Mouse (Mus musculus) lung, embryonic 16.5 days (tissue): ENCODE measurements around the gene Col12a1. TPM values are rescaled to one million over a fixed set of nuclear protein-coding genes. Genes with fewer than 3 reads are reported as not detected.

Experiments used
- ATAC-seq: fragments of 200-750 bp; cut with Nextera tagmentation; 2 replicates; pipeline ENCODE4 v1.8.0; 2017; ENCODE audit warnings: low read depth, mild to moderate bottlenecking, moderate library complexity
- H3K27ac ChIP-seq: fragments of 300-500 bp; sonication (generic); 2 replicates; pipeline ENCODE4 v1.5.1; 2014; ENCODE audit warnings: mild to moderate bottlenecking, control low read depth, low read length
- H3K27me3 ChIP-seq: fragments of 300-500 bp; sonication (generic); 2 replicates; pipeline ENCODE4 v1.6.1; 2014; ENCODE audit warnings: low read depth, low read length, mixed read lengths; ENCODE audit not compliant: control insufficient read depth, insufficient read depth
- H3K36me3 ChIP-seq: fragments of 300-500 bp; sonication (generic); 2 replicates; pipeline ENCODE4 v1.6.1; 2014; ENCODE audit warnings: low read length; ENCODE audit not compliant: control insufficient read depth, insufficient read depth
- H3K4me1 ChIP-seq: fragments of 300-500 bp; sonication (generic); replicated peaks from 2 replicates; pipeline ENCODE4 v1.6.1; 2014; ENCODE audit warnings: low read length, mixed read lengths; ENCODE audit not compliant: control insufficient read depth, insufficient read depth
- H3K4me2 ChIP-seq: fragments of 300-500 bp; sonication (generic); 2 replicates; pipeline ENCODE4 v1.6.1; 2014; ENCODE audit warnings: low read depth, low read length, control low read depth
- H3K4me3 ChIP-seq: fragments of 300-500 bp; sonication (generic); 2 replicates; pipeline ENCODE4 v1.5.1; 2014; ENCODE audit warnings: mild to moderate bottlenecking, low read length, control low read depth
- H3K9ac ChIP-seq: fragments of 300-500 bp; sonication (generic); 2 replicates; pipeline ENCODE4 v1.6.1; 2014; ENCODE audit warnings: low read length, control low read depth
- H3K9me3 ChIP-seq: fragments of 300-500 bp; sonication (generic); 2 replicates; pipeline ENCODE4 v1.6.1; 2016; ENCODE audit warnings: low read length; ENCODE audit not compliant: control insufficient read depth
- WGBS: fragments of 180-500 bp; shearing (Covaris S2); extraction: QIAGEN DNeasy Blood & Tissue Kit; methylation state at CpG from one replicate; pipeline ENCODE4 v1.1.7; 2014; 5-methylcytosine and 5-hydroxymethylcytosine counted together
- polyA plus RNA-seq: library from polyadenylated mRNA; unstranded; fragments of >200 nt; fragmentation: Nextera tagmentation; extraction: Ambion mirVana; gene quantifications from 2 replicates; pipeline ENCODE4 v1.2.1, GENCODE M21; 2015

Col12a1 gene
- polyA plus RNA-seq, 1 experiment from 2014 or later: 18.0 TPM

DNA sequence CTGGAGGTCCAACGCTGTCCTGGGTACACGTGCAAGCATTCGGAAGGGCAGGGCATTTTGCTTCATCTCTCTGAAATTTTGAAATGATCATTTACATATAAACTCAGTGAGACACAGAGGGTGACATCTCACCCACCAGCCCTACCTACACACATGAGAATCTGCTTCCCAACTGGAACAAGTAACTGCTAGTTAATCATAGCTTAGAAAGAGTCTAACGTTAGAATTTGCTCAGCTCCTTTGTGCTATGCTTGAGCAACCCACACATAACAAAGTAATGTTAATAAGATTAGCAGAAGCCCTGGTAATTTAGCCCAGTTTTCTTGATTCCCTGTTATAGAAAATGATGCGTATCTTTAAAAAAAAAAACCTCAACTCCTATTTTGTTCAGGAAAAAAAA is 102.6 kb downstream of the Col12a1 start:
- no peaks in the 10 kb centered on the region for H3K27me3 ChIP-seq
- no peaks in the 10 kb centered on the region for H3K9me3 ChIP-seq
- no peaks in the 10 kb centered on the region for H3K36me3 ChIP-seq
- peak overlapping the region; percentile 52 for H3K27ac ChIP-seq
- no peak for ATAC-seq
- no peak overlapping the region for H3K9ac ChIP-seq
- H3K4me3 ChIP-seq: no peak overlapping the region
- WGBS: 87% methylated on average over 5 of the region's 5 CpGs
- H3K4me1 ChIP-seq: 0 out of 2 replicates have a peak, but pooled peaks cover 4% of the 10 kb centered on the region
- no peak overlapping the region for H3K4me2 ChIP-seq

- Histone ChIP-seq H3K4me2 (no peak overlapping the region), H3K4me3 (no peak overlapping the region), H3K9me3 (no peaks in the 10 kb centered on the region), H3K4me1 (peaks cover 13% of the 10 kb centered on the region), H3K27ac (peak overlapping the region; percentile 43; the same call in 1 of the 2 replicates), H3K36me3 (no peaks in the 10 kb centered on the region), H3K27me3 (no peaks in the 10 kb centered on the region), H3K9ac (peak overlapping the region; percentile 1; the same call in 1 of the 2 replicates)
- ATAC-seq: no peak
- WGBS: 69% methylated on average over 6 of the region's 6 CpGs
Observed at GRCm38 (mm10) chr9:79610286-79610685, 108.3 kb downstream of the Col12a1 start.

GRCm38 (mm10) chr9:79609661-79610060 is 109.0 kb downstream of the Col12a1 start:
- no peaks in the 10 kb centered on the region for H3K9me3 ChIP-seq
- no peak overlapping the region for H3K4me3 ChIP-seq
- no peak overlapping the region for H3K4me2 ChIP-seq
- H3K27me3 ChIP-seq: no peaks in the 10 kb centered on the region
- no peak for ATAC-seq
- H3K36me3 ChIP-seq: no peaks in the 10 kb centered on the region
- H3K9ac ChIP-seq: no peak overlapping the region
- 80% methylated on average over 4 of the region's 4 CpGs for WGBS
- H3K4me1 ChIP-seq: peaks cover 13% of the 10 kb centered on the region
- H3K27ac ChIP-seq: no peak overlapping the region

- no peak overlapping the region for H3K9ac ChIP-seq
- ATAC-seq: no peak
- peaks cover 13% of the 10 kb centered on the region for H3K4me1 ChIP-seq
- peak overlapping the region; percentile 53; the same call in 1 of the 2 replicates for H3K27ac ChIP-seq
- no peaks in the 10 kb centered on the region for H3K36me3 ChIP-seq
- no peak overlapping the region for H3K4me3 ChIP-seq
- no peaks in the 10 kb centered on the region for H3K9me3 ChIP-seq
- WGBS: 38% methylated on average over 1 of the region's 1 CpGs
- no peak overlapping the region for H3K4me2 ChIP-seq
- no peaks in the 10 kb centered on the region for H3K27me3 ChIP-seq
Observed at GRCm38 (mm10) chr9:79608795-79609194, 109.8 kb downstream of the Col12a1 start.

- no peak overlapping the region for H3K9ac ChIP-seq
- H3K9me3 ChIP-seq: no peaks in the 10 kb centered on the region
- no peaks in the 10 kb centered on the region for H3K27me3 ChIP-seq
- H3K4me2 ChIP-seq: no peak overlapping the region
- no peaks in the 10 kb centered on the region for H3K36me3 ChIP-seq
- peak; percentile 86 for ATAC-seq
- H3K4me1 ChIP-seq: peaks cover 13% of the 10 kb centered on the region
- peak overlapping the region; percentile 82 for H3K27ac ChIP-seq
- WGBS: 31% methylated on average over 4 of the region's 4 CpGs
- H3K4me3 ChIP-seq: no peak overlapping the region
Observed at GRCm38 (mm10) chr9:79608062-79608531, 110.5 kb downstream of the Col12a1 start.

- ATAC-seq: peak; percentile 60
- no peaks in the 10 kb centered on the region for H3K27me3 ChIP-seq
- no peaks in the 10 kb centered on the region for H3K9me3 ChIP-seq
- H3K27ac ChIP-seq: peak overlapping the region; percentile 52
- H3K4me1 ChIP-seq: peaks cover 13% of the 10 kb centered on the region
- no peaks in the 10 kb centered on the region for H3K36me3 ChIP-seq
- 54% methylated on average over 5 of the region's 5 CpGs for WGBS
- H3K4me2 ChIP-seq: no peak overlapping the region
- no peak overlapping the region for H3K9ac ChIP-seq
- H3K4me3 ChIP-seq: no peak overlapping the region
Observed at GRCm38 (mm10) chr9:79606122-79606521, 112.5 kb downstream of the Col12a1 start.

- Histone ChIP-seq H3K9me3 (no peaks in the 10 kb centered on the region), H3K36me3 (no peaks in the 10 kb centered on the region), H3K4me3 (no peak overlapping the region), H3K27me3 (no peaks in the 10 kb centered on the region), H3K4me1 (peaks cover 13% of the 10 kb centered on the region), H3K27ac (peak overlapping the region; percentile 52), H3K9ac (no peak overlapping the region), H3K4me2 (no peak overlapping the region)
- peak; percentile 79 for ATAC-seq
- WGBS: 19% methylated on average over 5 of the region's 5 CpGs
Observed at GRCm38 (mm10) chr9:79605722-79606121, 112.9 kb downstream of the Col12a1 start.

DNA sequence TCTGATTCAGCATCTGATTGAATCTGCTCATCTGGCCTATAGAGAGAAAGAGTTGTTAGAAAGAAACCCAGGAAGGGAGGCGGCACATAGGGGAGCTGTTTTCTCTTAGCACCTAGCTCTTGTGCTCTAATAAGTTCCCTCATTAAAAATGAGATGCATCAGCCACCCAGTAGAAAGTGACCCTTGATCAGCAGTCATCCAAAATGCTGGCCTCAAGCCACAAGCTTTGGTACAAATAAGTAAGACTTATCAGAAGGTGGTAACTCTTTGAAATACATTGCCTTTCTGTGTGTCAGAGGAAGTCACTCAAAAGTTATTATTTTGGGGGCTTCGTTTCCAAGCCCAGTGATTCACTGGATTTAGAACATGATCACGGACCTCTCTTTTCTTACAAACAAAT is 114.1 kb downstream of the Col12a1 start:
- H3K9ac ChIP-seq: no peak overlapping the region
- ATAC-seq: no peak
- H3K4me2 ChIP-seq: no peak overlapping the region
- 84% methylated on average over 3 of the region's 3 CpGs for WGBS
- H3K27ac ChIP-seq: no peak overlapping the region
- no peaks in the 10 kb centered on the region for H3K9me3 ChIP-seq
- H3K36me3 ChIP-seq: no peaks in the 10 kb centered on the region
- H3K27me3 ChIP-seq: no peaks in the 10 kb centered on the region
- peaks cover 13% of the 10 kb centered on the region for H3K4me1 ChIP-seq
- H3K4me3 ChIP-seq: no peak overlapping the region

DNA sequence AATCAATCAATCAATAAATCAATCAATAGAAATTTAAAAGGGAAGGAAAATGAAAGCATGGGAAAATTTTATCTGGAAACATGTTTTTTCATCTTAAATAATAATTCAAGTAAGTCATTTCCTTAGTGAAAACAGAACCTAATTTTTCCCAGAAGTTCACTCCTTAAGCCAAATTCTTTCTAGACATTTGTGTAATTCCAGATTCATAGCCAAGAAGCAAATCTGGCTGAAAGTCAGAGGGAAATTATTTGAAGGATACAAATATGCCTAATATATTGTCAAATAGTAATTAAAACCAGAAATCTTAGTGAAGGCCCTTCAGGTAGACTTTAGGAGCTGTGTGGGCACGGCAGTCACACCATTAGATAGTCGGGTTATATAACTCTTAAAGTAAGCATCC is 115.2 kb downstream of the Col12a1 start:
- Histone ChIP-seq H3K4me1 (peaks cover 13% of the 10 kb centered on the region), H3K36me3 (no peaks in the 10 kb centered on the region), H3K9me3 (no peaks in the 10 kb centered on the region), H3K9ac (no peak overlapping the region), H3K27me3 (no peaks in the 10 kb centered on the region), H3K4me2 (no peak overlapping the region), H3K27ac (no peak overlapping the region), H3K4me3 (no peak overlapping the region)
- no peak for ATAC-seq
- WGBS: 81% methylated on average over 2 of the region's 2 CpGs

GRCm38 (mm10) chr9:79600237-79600570 is 118.4 kb downstream of the Col12a1 start:
- ATAC-seq: no peak
- Histone ChIP-seq H3K9ac (no peak overlapping the region), H3K27ac (no peak overlapping the region), H3K4me1 (no peaks in the 10 kb centered on the region), H3K4me3 (no peak overlapping the region), H3K27me3 (no peaks in the 10 kb centered on the region), H3K9me3 (no peaks in the 10 kb centered on the region), H3K4me2 (no peak overlapping the region), H3K36me3 (no peaks in the 10 kb centered on the region)
- 74% methylated on average over 3 of the region's 3 CpGs for WGBS
